Mouse (Mus musculus): Measurements from ENCODE around the gene Gckr. TPM values are rescaled to one million over a fixed set of nuclear protein-coding genes. Genes with fewer than 3 reads are reported as not detected.

The Gckr gene
- polyA plus RNA-seq, 1 experiment = 0.11 TPM

DNA sequence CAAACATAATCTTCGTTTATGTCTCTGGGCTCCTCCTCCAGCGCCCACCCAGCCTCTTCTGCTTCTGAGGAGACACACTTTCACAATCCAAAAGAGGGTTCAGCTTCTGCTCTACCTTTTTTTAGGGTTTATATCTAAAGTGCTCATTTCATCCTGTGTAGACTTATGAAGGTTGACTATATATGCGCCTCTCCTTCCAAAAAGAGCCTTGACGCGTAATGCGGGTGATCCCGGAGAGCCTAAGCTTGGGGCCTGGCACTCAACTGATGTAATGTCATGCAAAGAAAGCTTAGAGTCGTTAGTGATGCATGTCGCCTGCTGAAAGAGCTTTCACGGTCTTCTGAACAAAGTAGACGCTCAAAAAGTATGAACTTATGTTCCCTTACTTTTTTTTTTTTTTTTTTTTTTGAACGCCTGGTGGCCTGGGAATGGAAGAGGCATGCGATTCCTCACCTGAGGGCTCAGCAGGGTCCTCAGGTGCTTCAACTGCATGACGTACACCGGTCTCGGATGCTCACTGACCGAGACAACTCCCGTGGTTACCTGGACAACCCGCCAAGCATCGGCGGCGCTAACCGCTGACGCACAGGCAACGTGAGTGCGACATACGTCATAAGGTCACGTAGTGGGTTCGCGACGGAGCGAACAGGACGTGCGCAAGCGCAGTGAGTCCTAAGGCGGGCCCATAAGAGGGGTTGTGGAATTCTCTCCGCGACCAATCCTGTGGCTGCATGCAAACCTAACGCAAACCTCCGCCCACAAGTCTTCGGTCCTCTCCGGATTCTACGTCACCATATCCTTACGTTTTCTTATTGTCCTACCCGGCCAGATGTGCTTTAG is 6.5 kb upstream of the Gckr start, which contains the start of gene Ift172:
TSS of gene Ift172 (minus strand) at position 596 of the 840 bp plus-strand sequence.
- peak; percentile 94 for DNase-seq
- WGBS = 2% methylated on average over 45 of the region's 45 CpGs
- peaks cover 6% of the 10 kb centered on the region for H3K4me1 ChIP-seq (ENCODE audit: control insufficient read depth, insufficient read depth, low read length)
- TF ChIP-seq CTCF (IDR thresholded peaks at IDR 0.05; ENCODE audit: insufficient read depth, low read length) (no peak), POLR2A (IDR thresholded peaks at IDR 0.05; ENCODE audit: borderline replicate concordance, extremely low read depth, low read depth, low read length) (peak; percentile 88; the same call in 1 of the 2 replicates)
- peak within 1 kb of the TSS; percentile 90 for H3K4me3 ChIP-seq (replicated peaks; ENCODE audit: extremely low read depth, low read depth, low read length)

- no peak for TF ChIP-seq POLR2A (IDR thresholded peaks at IDR 0.05; ENCODE audit: borderline replicate concordance, extremely low read depth, low read depth, low read length)
- Histone ChIP-seq H3K4me1 (ENCODE audit: control insufficient read depth, insufficient read depth, low read length) (peaks cover 6% of the 10 kb centered on the region), H3K4me3 (replicated peaks; ENCODE audit: extremely low read depth, low read depth, low read length) (peak overlapping the region; percentile 80)
- DNase-seq = no peak
- WGBS = 2% methylated on average over 9 of the region's 9 CpGs
Observed at GRCm38 (mm10) chr5:31291361-31291688, 5.9 kb upstream of the Gckr start.

- TF ChIP-seq POLR2A (IDR thresholded peaks at IDR 0.05; ENCODE audit: borderline replicate concordance, extremely low read depth, low read depth, low read length) (no peak), CTCF (IDR thresholded peaks at IDR 0.05; ENCODE audit: insufficient read depth, low read length) (no peak)
- Histone ChIP-seq H3K4me3 (replicated peaks; ENCODE audit: extremely low read depth, low read depth, low read length) (peak overlapping the region; percentile 51), H3K4me1 (ENCODE audit: control insufficient read depth, insufficient read depth, low read length) (peaks cover 6% of the 10 kb centered on the region)
- 10% methylated on average over 29 of the region's 29 CpGs for WGBS
- no peak for DNase-seq
Observed at GRCm38 (mm10) chr5:31294964-31295605, 2.2 kb upstream of the Gckr start.

DNA sequence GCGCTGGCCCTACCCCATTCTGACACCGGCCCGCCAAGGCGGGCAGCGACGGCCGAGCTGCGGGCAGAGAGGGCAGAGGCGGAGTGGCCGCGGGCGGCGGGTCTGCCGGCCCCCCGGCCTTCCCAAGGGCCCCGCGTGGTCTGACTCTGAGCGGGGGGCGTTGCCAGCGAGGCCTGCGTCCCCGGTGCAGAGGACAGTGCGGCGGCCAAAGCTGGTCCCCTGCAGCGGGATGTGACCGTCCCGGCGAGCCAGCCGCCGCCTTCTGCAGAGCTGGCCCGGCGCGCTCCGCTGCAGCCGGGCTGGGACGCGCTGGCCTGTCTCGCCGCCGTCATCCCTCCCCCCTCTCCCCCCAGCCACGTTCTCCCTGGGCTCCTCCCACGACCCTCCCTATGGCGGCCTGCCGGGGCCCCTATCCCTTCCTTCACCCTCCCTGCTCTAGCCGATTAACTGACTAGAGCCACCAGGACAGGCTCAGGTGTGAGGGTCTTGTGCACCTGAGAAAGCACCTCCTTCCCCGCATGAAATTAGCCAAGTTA is 1.6 kb upstream of the Gckr start, which contains the start of gene Fndc4:
TSS of gene Fndc4 (minus strand) at position 475 of the 536 bp plus-strand sequence.
- Histone ChIP-seq H3K4me3 (replicated peaks; ENCODE audit: extremely low read depth, low read depth, low read length) (peak within 1 kb of the TSS; percentile 51), H3K4me1 (ENCODE audit: control insufficient read depth, insufficient read depth, low read length) (peaks cover 3% of the 10 kb centered on the region)
- under 1% methylated on average over 46 of the region's 46 CpGs for WGBS
- TF ChIP-seq CTCF (IDR thresholded peaks at IDR 0.05; ENCODE audit: insufficient read depth, low read length) (no peak), POLR2A (IDR thresholded peaks at IDR 0.05; ENCODE audit: borderline replicate concordance, extremely low read depth, low read depth, low read length) (no peak)
- DNase-seq = peak; percentile 19

GRCm38 (mm10) chr5:31297981-31298380 is 738 bp downstream of the Gckr start:
- no peak for DNase-seq
- TF ChIP-seq CTCF (IDR thresholded peaks at IDR 0.05; ENCODE audit: insufficient read depth, low read length) (no peak), POLR2A (IDR thresholded peaks at IDR 0.05; ENCODE audit: borderline replicate concordance, extremely low read depth, low read depth, low read length) (no peak)
- Histone ChIP-seq H3K4me3 (replicated peaks; ENCODE audit: extremely low read depth, low read depth, low read length) (no peak overlapping the region), H3K4me1 (ENCODE audit: control insufficient read depth, insufficient read depth, low read length) (no peaks in the 10 kb centered on the region)
- 62% methylated on average over 3 of the region's 3 CpGs for WGBS

GRCm38 (mm10) chr5:31298486-31298885 is 1.2 kb downstream of the Gckr start:
- Histone ChIP-seq H3K4me1 (ENCODE audit: control insufficient read depth, insufficient read depth, low read length) (no peaks in the 10 kb centered on the region), H3K4me3 (replicated peaks; ENCODE audit: extremely low read depth, low read depth, low read length) (no peak overlapping the region)
- DNase-seq = no peak
- 33% methylated on average over 2 of the region's 2 CpGs for WGBS
- TF ChIP-seq CTCF (IDR thresholded peaks at IDR 0.05; ENCODE audit: insufficient read depth, low read length) = no peak
- no peak for TF ChIP-seq POLR2A (IDR thresholded peaks at IDR 0.05; ENCODE audit: borderline replicate concordance, extremely low read depth, low read depth, low read length)

DNA sequence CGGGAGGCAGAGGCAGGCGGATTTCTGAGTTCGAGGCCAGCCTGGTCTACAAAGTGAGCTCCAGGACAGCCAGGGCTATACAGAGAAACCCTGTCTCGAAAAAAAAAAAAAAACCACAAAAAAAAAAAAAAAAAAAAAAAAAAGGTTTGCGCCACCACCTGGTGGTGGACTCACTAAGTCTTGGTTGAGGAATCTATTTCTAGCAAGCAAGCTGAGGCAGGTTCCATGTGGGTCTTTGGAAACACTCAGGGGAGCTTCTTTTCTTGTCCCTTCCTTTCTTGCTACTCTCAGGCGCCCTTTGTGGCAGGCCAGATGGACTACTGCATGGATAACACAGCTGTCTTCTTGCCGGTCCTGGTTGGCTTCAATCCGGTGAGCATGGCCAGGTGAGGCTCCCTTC is 4.6 kb downstream of the Gckr start:
- DNase-seq = no peak
- WGBS = 67% methylated on average over 7 of the region's 8 CpGs
- Histone ChIP-seq H3K4me1 (ENCODE audit: control insufficient read depth, insufficient read depth, low read length) (no peaks in the 10 kb centered on the region), H3K4me3 (replicated peaks; ENCODE audit: extremely low read depth, low read depth, low read length) (no peak overlapping the region)
- no peak for TF ChIP-seq POLR2A (IDR thresholded peaks at IDR 0.05; ENCODE audit: borderline replicate concordance, extremely low read depth, low read depth, low read length)
- no peak for TF ChIP-seq CTCF (IDR thresholded peaks at IDR 0.05; ENCODE audit: insufficient read depth, low read length)

- Histone ChIP-seq H3K4me1 (ENCODE audit: control insufficient read depth, insufficient read depth, low read length) (no peaks in the 10 kb centered on the region), H3K4me3 (replicated peaks; ENCODE audit: extremely low read depth, low read depth, low read length) (no peak overlapping the region)
- WGBS = 84% methylated on average over 6 of the region's 6 CpGs
- no peak for TF ChIP-seq POLR2A (IDR thresholded peaks at IDR 0.05; ENCODE audit: borderline replicate concordance, extremely low read depth, low read depth, low read length)
- TF ChIP-seq CTCF (IDR thresholded peaks at IDR 0.05; ENCODE audit: insufficient read depth, low read length) = no peak
- no peak for DNase-seq
Observed at GRCm38 (mm10) chr5:31303093-31303492, 5.8 kb downstream of the Gckr start.

DNA sequence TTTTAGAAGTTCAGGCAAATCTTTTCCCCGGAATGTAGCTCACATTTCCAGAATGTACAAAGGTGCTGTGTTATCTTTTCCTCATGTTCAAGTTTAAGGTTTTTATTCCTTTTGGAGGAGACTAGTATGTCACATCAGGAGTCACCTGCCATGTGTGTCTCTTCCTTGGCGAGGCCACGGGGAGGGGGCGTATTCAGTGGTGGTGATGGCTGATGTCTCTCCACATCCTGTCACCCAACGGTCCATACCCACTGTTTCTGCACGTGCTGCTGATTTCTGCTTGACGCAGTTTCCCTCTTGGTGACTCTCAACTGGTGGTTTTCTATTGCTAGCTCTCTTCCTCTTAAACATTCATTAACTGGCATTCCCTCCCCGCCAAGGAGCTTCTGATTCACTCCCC is 15.6 kb downstream of the Gckr start:
- 69% methylated on average over 8 of the region's 8 CpGs for WGBS

More for the DNA sequence above, 15.6 kb downstream of the Gckr start:
- Histone ChIP-seq H3K4me3 (replicated peaks; ENCODE audit: extremely low read depth, low read depth, low read length) (no peak overlapping the region), H3K4me1 (ENCODE audit: control insufficient read depth, insufficient read depth, low read length) (no peaks in the 10 kb centered on the region)
- TF ChIP-seq POLR2A (IDR thresholded peaks at IDR 0.05; ENCODE audit: borderline replicate concordance, extremely low read depth, low read depth, low read length) = no peak
- no peak for TF ChIP-seq CTCF (IDR thresholded peaks at IDR 0.05; ENCODE audit: insufficient read depth, low read length)
- DNase-seq = no peak
